Mouse (Mus musculus) ES-E14 (cell line): ENCODE data around the gene Klhl28.

Experiments used
- CHD2 ChIP-seq: IDR thresholded peaks from 2 replicates; pipeline ENCODE4 v1.6.1; 2014; ENCODE audit warnings: mild to moderate bottlenecking, low read depth, low read length, inconsistent platforms
- HCFC1 ChIP-seq: IDR thresholded peaks from 2 replicates; pipeline ENCODE4 v1.6.1; 2012; ENCODE audit warnings: low read length, inconsistent platforms, borderline replicate concordance; ENCODE audit not compliant: insufficient read depth
- MAFK ChIP-seq: IDR thresholded peaks from 2 replicates; pipeline ENCODE4 v1.6.1; 2014; ENCODE audit warnings: mild to moderate bottlenecking, low read depth, low read length, inconsistent platforms; ENCODE audit not compliant: insufficient read depth
- ZNF384 ChIP-seq: IDR thresholded peaks from 2 replicates; pipeline ENCODE4 v1.6.1; 2012; ENCODE audit warnings: low read depth, low read length, inconsistent platforms

- TF ChIP-seq MAFK (no peak), HCFC1 (no peak), CHD2 (no peak), ZNF384 (no peak)
Measured at GRCm38 (mm10) chr12:64976191-64976590, 10.9 kb upstream of the Klhl28 start.
